Mouse (Mus musculus): ENCODE results near the gene Cks1b. TPM values are rescaled to one million over a fixed set of nuclear protein-coding genes. Genes with fewer than 3 reads are reported as not detected.
A peak's percentile ranks its signal among the peaks of the same experiment; 100 is the strongest.

Cks1b gene
- total RNA-seq, 1 experiment from 2014 or later, result 133 TPM

DNA sequence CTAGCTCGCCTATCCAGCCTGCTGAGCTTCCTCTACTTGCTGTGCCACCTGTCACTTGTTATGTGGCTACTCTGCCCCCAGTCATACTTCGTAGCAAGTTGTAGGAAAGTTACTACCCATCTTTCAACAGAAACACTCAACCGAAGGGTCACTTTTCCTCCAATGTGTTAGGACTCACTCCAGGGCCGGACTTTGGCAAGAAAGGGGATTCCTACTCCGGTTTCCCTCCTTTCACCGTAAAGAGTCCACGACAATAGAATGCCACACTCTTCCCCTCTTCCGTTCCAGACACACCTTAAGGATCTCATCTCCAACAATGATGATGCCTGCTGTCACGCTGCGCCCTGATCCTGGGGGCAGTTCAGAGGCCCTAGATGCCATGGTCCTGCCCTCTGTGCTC is 7.3 kb downstream of the Cks1b start:
- no peak for ATAC-seq (replicated peaks in 1 of 2; ENCODE audit: insufficient read depth in 1 of 2, low FRiP score in 2 of 2, low TSS enrichment in 1 of 2, low read depth in 1 of 2, poor library complexity in 2 of 2, severe bottlenecking in 2 of 2)

DNA sequence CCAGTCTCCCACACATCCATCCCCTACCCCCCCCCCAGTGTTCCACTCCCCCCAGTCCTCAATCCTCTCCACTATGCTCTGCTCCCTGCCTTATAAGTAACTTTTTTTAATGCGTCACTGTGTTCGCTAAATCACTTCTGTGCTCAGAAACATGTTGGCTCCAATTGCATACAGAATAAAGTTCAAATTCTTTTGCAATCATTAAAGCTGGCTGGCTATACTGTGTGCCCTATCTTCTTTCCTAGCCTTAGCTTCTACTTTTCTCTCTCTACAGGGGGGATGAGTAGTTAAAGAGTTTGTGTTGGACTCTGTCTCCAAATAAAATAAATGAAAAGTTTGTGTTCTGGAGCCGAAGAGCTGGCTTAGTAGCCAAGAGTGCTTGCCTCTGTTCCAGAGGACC is 8.5 kb downstream of the Cks1b start:
- no peak for ATAC-seq (replicated peaks in 1 of 2; ENCODE audit: insufficient read depth in 1 of 2, low FRiP score in 2 of 2, low TSS enrichment in 1 of 2, low read depth in 1 of 2, poor library complexity in 2 of 2, severe bottlenecking in 2 of 2)

DNA sequence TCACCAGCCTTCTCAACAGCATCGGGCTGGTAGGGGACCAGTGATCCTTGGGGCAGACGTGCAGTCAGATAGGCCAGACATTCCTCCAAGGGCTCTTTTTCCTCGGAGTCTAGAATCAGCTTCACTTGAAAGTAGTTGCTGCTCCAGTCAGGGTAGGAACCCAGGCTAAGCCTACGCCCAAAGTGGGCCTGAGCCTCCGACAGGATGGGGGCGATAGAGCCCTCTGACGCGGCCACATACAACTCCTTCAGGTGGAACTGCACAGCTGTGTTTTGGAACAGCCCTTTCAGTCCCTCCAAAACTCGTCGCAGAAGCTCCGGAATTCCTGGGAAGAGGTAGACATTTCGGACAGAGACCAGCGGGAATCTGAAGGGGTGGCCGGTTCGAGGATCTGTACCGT is 9.7 kb downstream of the Cks1b start:
- ATAC-seq (replicated peaks in 1 of 2; ENCODE audit: insufficient read depth in 1 of 2, low FRiP score in 2 of 2, low TSS enrichment in 1 of 2, low read depth in 1 of 2, poor library complexity in 2 of 2, severe bottlenecking in 2 of 2), result no peak

DNA sequence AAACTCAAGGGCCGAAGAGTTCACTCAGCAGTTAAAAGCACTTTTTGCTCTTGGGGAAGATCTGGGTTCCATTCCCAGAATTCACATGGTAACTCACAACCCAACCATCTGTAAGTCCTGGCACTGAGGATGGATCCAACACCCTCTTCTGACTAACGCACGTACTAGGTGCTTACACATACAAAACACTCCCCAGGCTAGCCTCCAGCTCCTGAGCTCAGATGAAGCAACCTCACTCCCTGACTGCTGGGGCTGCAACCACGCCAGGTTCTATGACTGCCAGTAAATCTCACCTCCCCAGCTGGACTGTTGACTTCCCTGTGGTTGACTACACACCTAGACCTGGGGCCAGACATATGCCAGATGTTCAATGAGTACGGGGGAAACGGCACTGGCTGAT is 11.3 kb downstream of the Cks1b start:
- ATAC-seq (replicated peaks in 1 of 2; ENCODE audit: insufficient read depth in 1 of 2, low FRiP score in 2 of 2, low TSS enrichment in 1 of 2, low read depth in 1 of 2, poor library complexity in 2 of 2, severe bottlenecking in 2 of 2), result no peak

DNA sequence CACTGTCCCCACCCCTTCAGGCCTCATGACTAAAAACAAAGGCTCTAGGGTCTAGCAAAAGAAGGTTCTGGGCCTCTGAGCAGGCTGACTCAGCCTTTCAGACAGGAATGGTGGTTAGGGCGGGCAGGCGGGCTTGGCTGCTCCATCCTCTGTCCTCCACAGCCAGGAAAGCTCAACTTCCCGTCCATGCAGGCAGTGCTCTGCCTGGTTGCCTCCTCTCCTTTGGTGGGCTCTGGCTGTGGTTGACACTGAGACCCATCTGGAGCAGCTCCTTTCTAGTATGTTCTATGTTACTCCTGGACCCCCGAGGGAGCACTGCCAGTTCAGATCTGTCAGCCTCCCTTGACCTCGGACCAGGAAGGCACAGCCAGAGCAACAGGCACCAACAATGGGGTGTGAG is 15.5 kb downstream of the Cks1b start, which contains the start of gene Lenep:
Gene Lenep, minus strand, starts transcription at position 101 of the 400 bp plus-strand sequence.
- no peak for ATAC-seq (replicated peaks in 1 of 2; ENCODE audit: insufficient read depth in 1 of 2, low FRiP score in 2 of 2, low TSS enrichment in 1 of 2, low read depth in 1 of 2, poor library complexity in 2 of 2, severe bottlenecking in 2 of 2)

DNA sequence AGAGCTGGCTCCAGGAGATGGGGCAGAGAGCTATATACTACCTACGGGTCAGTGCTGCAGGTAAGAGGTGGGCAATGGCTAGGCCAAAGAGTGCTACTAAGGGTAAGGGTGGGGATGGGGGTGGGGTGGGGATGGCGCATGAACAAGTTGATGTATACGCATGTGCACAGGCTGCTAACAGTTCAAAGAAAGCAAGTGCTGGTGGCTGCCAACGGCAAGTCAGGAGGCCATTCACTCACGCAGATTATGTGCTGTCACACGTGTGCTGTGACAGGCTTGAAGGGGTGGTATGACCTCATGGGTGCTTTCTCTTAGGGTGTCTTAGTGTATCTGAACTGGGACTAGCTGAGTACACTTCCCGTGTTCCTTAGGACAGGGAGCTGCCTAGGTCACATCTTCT is 16.9 kb downstream of the Cks1b start:
- ATAC-seq (replicated peaks in 1 of 2; ENCODE audit: insufficient read depth in 1 of 2, low FRiP score in 2 of 2, low TSS enrichment in 1 of 2, low read depth in 1 of 2, poor library complexity in 2 of 2, severe bottlenecking in 2 of 2), result no peak

DNA sequence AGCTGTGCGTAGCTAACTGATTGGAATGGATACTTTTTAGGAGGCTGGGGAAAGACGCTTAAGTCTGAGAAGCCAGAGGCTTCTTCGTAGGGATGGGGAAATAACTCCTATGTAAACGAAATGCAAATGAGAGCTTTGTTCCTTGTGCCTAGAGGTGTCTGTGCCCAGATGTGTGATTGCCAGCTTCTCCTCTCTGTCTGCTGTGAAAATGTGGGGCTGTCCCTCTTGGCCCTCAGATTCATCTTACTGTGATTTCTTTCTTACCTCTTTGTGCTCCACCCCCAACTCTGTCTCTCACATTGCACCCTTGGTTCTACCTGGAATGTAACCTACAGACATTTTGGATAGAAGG is 21.6 kb downstream of the Cks1b start:
- ATAC-seq (replicated peaks in 1 of 2; ENCODE audit: insufficient read depth in 1 of 2, low FRiP score in 2 of 2, low TSS enrichment in 1 of 2, low read depth in 1 of 2, poor library complexity in 2 of 2, severe bottlenecking in 2 of 2), result no peak

DNA sequence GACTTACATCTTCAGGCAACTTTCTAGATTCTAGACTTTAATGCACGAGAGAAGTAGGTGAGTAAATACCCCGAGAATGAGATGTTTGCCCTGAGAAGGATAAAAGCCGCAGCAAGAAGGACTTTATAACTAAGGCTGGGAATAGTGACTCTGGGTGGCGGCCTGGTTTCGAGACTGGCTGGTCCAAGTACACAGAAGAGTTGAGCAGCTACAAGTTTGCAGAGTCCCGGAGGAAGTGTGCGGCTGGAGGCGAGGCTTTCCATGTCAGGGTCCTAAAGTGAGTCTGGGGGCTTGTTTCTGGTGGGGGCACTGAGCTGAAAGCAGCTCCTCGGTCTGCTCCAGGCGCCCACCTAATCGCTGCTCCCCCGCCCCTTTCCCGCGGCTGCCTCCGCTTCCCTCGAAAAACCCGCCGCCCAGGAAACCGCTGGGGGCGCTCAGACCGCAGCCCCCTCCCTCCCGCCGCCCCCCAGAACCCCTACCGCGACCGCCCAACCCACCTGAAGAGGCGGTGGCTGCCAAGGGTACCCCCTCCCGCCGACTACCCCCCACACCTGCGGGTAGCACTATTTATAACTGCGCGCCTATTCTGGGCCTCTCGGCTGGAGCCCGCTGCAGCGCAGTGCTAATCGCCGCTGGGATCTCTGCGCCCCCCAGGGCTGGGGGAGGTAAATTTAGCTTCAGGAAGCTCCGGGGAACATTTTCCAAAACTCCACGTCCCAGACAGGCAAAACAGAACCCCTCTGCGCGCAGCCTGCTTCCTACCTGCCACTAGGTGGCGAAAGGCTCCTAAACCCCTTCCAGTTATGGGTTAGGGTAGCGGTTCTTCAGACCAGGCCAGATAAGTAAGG is 22.2 kb downstream of the Cks1b start:
- 0 out of 4 replicates have a peak, but pooled peaks of 1 of the 2 experiments have one; percentile 39 for ATAC-seq (replicated peaks in 1 of 2; ENCODE audit: insufficient read depth in 1 of 2, low FRiP score in 2 of 2, low TSS enrichment in 1 of 2, low read depth in 1 of 2, poor library complexity in 2 of 2, severe bottlenecking in 2 of 2)

DNA sequence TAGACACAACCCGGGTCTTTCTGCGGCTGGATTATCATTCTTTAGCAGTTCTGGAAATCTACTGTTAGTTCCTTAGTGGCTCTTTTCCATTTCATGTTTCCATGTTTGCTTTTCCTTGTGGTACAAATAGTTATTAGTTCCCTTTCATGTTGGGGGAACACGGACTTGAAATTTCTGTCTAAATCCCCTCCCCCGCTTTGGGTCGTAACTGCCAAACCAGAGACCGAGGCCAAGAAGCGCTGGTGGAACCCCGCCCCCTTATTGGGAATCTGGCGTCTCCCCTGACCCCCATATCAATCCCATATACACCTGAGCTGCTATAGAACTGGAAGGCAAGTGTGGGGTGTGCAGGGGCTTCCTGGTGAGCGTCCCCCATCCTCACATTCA is 22.8 kb downstream of the Cks1b start:
- no peak for ATAC-seq (replicated peaks in 1 of 2; ENCODE audit: insufficient read depth in 1 of 2, low FRiP score in 2 of 2, low TSS enrichment in 1 of 2, low read depth in 1 of 2, poor library complexity in 2 of 2, severe bottlenecking in 2 of 2)

DNA sequence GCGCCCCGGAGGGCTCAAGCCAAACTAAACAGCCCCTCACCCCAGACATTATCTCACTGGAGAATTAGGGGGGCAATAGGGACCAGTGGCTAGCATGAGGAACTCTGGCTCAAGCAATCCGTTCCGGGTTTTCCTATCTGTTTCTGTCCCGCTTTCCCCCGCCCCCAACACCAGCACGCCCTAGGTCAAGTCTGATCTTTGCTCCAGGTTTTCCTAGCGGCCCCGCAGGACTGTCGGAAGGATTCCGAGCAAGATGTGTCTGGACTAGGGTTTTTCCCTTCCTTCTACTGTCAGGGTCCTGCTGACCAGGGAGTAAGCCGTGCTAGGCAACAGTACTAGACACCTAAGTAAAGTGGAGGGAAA is 23.3 kb downstream of the Cks1b start:
- ATAC-seq (replicated peaks in 1 of 2; ENCODE audit: insufficient read depth in 1 of 2, low FRiP score in 2 of 2, low TSS enrichment in 1 of 2, low read depth in 1 of 2, poor library complexity in 2 of 2, severe bottlenecking in 2 of 2), result no peak

DNA sequence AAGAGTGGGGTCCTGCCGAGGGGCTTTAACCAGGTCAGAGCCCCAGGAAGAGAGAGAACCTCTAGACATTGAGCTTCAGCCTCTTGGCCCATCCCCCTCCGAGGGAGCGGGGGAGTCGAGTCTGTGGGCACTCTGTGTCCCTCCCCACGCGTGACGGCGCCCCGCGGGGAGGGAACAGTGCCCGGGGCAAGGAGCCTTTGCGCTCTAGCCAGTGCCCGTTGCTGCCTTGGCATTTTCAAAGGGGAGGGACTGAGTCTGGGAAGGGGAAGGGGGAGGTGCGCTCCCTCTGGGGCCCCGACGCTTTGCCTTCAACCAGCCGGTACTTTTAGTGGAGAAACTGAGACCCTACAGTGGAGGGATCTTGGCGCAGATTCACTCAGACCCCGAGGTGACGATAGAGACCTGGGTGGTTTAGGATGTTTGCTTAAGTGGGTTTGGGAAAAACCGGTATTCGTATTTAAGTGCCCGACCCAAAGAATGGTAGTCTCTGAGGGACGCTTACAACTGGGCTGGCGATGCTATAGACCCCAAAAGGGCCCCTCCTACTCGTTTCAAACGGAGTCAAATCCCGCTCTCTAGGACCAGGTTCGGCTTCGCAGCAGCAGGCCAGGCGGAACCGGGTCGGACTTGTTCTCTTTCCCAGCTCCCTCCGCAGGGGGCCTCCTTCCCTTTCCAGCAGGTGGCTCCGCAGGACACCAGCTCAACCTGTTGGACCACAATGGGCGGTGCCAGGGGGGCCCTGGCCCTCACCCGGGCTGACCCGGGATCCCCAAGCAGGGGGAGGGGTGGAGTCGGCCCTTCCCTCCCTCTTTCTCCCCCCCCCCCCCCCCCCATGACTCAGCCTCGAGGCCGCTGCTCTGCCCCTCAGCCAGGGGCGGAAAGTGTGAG is 23.9 kb downstream of the Cks1b start, which contains the start of gene Zbtb7b:
Gene Zbtb7b, minus strand, starts transcription at position 771 of the 888 bp plus-strand sequence.
- ATAC-seq (replicated peaks in 1 of 2; ENCODE audit: insufficient read depth in 1 of 2, low FRiP score in 2 of 2, low TSS enrichment in 1 of 2, low read depth in 1 of 2, poor library complexity in 2 of 2, severe bottlenecking in 2 of 2), result peak; percentile 47 to 61

DNA sequence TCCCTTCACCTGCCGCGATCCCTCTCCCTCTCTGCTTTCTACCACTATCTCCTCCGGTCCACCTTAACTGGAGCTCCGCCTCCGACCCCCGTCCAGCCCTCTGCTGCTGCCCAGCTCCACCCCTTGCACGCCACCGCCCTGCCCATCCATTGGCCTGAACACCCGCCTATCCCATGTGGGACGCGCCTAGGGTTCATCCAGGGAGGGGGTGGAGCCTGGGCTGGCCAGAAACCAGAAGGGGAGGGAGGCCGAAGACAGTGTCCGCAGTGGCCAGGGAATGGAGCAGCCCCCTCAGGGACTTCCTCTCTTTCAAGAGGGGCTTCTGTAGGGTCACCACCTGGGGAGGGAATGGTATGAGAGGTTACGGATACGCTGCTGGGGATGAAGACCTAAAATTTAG is 24.6 kb downstream of the Cks1b start:
- peak; percentile 85 to 86 for ATAC-seq (replicated peaks in 1 of 2; ENCODE audit: insufficient read depth in 1 of 2, low FRiP score in 2 of 2, low TSS enrichment in 1 of 2, low read depth in 1 of 2, poor library complexity in 2 of 2, severe bottlenecking in 2 of 2)

DNA sequence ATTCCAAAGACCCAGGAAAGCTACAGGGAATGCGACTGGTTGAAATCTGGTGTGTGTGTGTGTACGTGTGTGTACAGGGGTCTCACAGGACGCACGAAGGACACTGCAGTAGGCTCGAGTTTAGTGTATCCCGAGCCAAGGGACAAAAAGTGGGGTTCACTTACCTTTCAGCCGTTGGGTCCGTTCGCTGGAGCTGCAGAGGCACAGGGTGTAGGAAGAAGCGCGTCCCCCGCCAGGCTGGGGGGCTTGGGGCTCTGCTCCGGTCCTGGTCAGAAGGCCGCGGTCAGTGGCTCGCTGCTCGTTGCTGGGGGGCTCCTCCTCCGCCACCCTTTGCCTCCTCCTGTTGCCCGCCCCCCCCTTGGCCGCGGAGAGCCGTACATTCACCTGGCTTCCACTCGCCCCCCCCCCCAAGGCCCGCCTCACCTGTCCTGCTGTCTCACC is 25.3 kb downstream of the Cks1b start:
- ATAC-seq (replicated peaks in 1 of 2; ENCODE audit: insufficient read depth in 1 of 2, low FRiP score in 2 of 2, low TSS enrichment in 1 of 2, low read depth in 1 of 2, poor library complexity in 2 of 2, severe bottlenecking in 2 of 2), result no peak

DNA sequence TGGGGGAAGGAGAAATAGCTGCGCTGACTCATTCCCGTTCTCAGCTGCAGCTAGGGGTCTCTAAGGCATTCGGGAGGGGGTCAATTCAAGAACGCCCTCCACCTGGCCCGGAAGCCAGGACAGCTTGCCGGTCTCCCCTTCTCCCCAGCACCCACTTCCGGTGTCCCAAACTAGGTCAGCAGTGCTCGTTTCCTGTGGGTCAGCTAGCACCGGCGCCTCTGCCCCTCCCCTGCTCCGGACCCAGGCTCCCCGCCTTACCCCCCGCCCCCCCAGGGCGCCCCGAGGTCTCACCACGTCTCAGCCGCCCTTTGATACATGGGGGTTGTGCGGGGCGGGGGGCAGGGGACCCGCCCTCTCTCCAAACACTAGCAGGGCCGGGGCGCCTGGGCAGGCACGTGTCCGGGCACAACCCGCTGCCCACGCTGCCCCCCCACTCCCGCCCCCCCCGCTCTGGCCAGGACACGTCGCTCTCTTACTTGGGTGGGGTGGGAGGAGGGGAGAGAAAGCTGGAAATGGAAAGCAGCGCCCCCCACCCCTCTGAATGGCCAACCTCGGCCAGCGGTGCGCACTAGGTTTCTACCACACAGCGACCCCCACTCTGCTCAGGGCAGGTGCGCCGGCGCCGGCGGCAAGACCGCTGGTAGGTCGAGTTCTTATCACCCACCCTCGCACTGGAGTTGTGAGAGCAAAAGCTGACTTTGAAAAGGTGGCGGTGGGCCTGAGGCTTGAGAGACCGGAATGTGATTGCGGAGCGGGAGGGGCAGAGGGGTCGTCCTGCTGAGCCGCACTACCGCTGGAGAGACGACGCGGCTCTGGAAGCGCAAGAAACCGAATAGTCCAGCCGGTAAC is 26.3 kb downstream of the Cks1b start:
- ATAC-seq (replicated peaks in 1 of 2; ENCODE audit: insufficient read depth in 1 of 2, low FRiP score in 2 of 2, low TSS enrichment in 1 of 2, low read depth in 1 of 2, poor library complexity in 2 of 2, severe bottlenecking in 2 of 2), result no peak

DNA sequence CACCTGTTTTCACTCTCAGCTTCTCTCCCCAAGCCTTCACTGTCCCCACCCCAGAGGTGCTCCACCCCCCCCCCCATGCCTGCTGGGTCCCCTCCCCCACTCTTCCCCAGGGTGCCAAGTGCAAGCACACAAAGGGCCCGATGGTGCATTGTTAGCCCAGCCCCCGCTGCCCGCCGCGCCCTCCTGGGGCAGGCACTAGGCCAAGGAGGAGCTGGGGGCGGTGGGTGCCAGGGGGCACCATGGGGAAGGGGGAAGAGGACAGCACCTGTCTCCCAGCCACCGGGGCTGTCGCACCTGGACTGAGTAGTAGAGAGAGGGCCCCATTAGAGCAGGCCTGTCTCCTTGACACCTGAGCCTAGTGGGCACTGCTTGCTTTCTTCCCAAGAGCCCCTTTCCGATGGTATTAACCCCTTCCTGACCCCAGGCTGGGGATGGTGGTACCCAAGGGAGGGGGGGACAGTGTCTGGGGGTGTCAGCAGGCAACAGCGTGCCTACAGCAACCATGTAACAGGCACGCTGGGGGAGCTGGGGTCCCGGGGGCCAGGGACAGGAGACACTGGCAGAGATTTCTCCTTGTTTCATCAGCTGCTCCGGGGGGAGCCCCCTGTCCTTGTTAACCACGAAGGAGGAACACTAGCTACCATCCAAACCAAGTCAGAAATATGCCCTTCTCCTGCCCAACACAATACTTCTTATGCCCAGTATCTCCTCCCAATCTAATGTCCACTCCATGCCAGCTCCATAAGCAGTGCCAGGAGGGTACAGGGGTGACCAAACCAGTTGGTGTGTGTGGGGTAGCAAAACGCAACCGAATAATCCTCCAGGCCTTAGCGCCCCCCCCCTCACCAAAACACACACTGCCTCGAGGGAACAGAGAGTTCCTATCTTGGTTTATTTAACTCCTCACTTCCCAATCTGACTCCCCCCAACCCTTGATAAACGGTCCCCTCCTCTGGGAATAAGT is 27.2 kb downstream of the Cks1b start:
- ATAC-seq (replicated peaks in 1 of 2; ENCODE audit: insufficient read depth in 1 of 2, low FRiP score in 2 of 2, low TSS enrichment in 1 of 2, low read depth in 1 of 2, poor library complexity in 2 of 2, severe bottlenecking in 2 of 2), result no peak

DNA sequence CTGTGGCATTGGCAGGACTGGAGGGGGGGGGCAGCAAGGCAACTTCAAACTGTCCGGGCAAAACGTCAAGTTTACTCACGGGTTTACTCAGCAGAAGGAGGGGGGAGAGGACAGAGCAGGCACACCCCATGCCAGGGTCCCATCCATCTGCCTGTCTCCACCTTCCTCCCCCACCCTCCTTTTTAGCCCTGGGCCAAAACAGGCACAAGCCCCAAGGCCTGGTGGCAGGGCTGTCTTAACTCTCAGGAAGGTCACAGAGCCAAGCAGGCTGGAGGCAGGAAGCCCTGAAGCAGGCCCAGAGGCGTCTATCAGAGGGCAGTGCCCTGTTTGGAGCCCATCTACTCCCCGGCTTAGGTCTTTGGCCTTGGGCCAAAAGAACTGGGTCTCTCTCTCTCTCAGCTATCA is 28.1 kb downstream of the Cks1b start:
- ATAC-seq (replicated peaks in 1 of 2; ENCODE audit: insufficient read depth in 1 of 2, low FRiP score in 2 of 2, low TSS enrichment in 1 of 2, low read depth in 1 of 2, poor library complexity in 2 of 2, severe bottlenecking in 2 of 2), result no peak
